Mouse (Mus musculus): ENCODE data around the gene Gm17349.

Gm17349 gene

GRCm38 (mm10) chr15:99699715-99700114 lies 5.6 kb downstream of the Gm17349 start:
- no peak for DNase-seq (ENCODE audit: low spot score)

GRCm38 (mm10) chr15:99698533-99699085 lies 6.7 kb downstream of the Gm17349 start:
- no peak for DNase-seq (ENCODE audit: low spot score)

GRCm38 (mm10) chr15:99697309-99697708 lies 8.0 kb downstream of the Gm17349 start:
- no peak for DNase-seq (ENCODE audit: low spot score)

GRCm38 (mm10) chr15:99691976-99692375 lies 13.3 kb downstream of the Gm17349 start:
- no peak for DNase-seq (ENCODE audit: low spot score)

- DNase-seq (ENCODE audit: low spot score): no peak
Measured at GRCm38 (mm10) chr15:99690924-99691323, 14.4 kb downstream of the Gm17349 start.

- DNase-seq (ENCODE audit: low spot score): no peak
Measured at GRCm38 (mm10) chr15:99688712-99689111, 16.6 kb downstream of the Gm17349 start.

GRCm38 (mm10) chr15:99684156-99684555 lies 21.1 kb downstream of the Gm17349 start:
- DNase-seq (ENCODE audit: low spot score): no peak

- DNase-seq (ENCODE audit: low spot score): no peak
Measured at GRCm38 (mm10) chr15:99682880-99683279, 22.4 kb downstream of the Gm17349 start.

- no peak for DNase-seq (ENCODE audit: low spot score)
Measured at GRCm38 (mm10) chr15:99679008-99679407, 26.3 kb downstream of the Gm17349 start.

GRCm38 (mm10) chr15:99678063-99678800 lies 27.1 kb downstream of the Gm17349 start:
- DNase-seq (ENCODE audit: low spot score): no peak

- no peak for DNase-seq (ENCODE audit: low spot score)
Measured at GRCm38 (mm10) chr15:99677089-99677488, 28.2 kb downstream of the Gm17349 start.

GRCm38 (mm10) chr15:99674866-99675265 lies 30.4 kb downstream of the Gm17349 start:
- DNase-seq (ENCODE audit: low spot score): no peak

GRCm38 (mm10) chr15:99671783-99672182 lies 33.5 kb downstream of the Gm17349 start:
- DNase-seq (ENCODE audit: low spot score): no peak

GRCm38 (mm10) chr15:99670964-99671670 lies 34.2 kb downstream of the Gm17349 start:
- DNase-seq (ENCODE audit: low spot score): no peak

- DNase-seq (ENCODE audit: low spot score): peak; percentile 46
Measured at GRCm38 (mm10) chr15:99670154-99670821, 35.0 kb downstream of the Gm17349 start, which contains the start of gene Asic1. Gene Asic1, plus strand, starts transcription at chr15:99670368.

GRCm38 (mm10) chr15:99669392-99669791 lies 35.9 kb downstream of the Gm17349 start:
- DNase-seq (ENCODE audit: low spot score): no peak

GRCm38 (mm10) chr15:99668881-99669280 lies 36.4 kb downstream of the Gm17349 start:
- peak; percentile 53 for DNase-seq (ENCODE audit: low spot score)

- no peak for DNase-seq (ENCODE audit: low spot score)
Measured at GRCm38 (mm10) chr15:99667544-99667943, 37.7 kb downstream of the Gm17349 start.

- DNase-seq (ENCODE audit: low spot score): peak; percentile 81
Measured at GRCm38 (mm10) chr15:99664600-99665451, 40.5 kb downstream of the Gm17349 start.

GRCm38 (mm10) chr15:99663964-99664599 lies 41.2 kb downstream of the Gm17349 start:
- DNase-seq (ENCODE audit: low spot score): no peak

GRCm38 (mm10) chr15:99662371-99662770 lies 42.9 kb downstream of the Gm17349 start:
- DNase-seq (ENCODE audit: low spot score): no peak
